Mouse (Mus musculus): ENCODE measurements around the gene Per1. TPM values are rescaled to one million over a fixed set of nuclear protein-coding genes. Genes with fewer than 3 reads are reported as not detected.
A peak's percentile ranks its signal among the peaks of the same experiment; 100 is the strongest.

The Per1 gene
- polyA plus RNA-seq, 1 experiment from 2014 or later = 10.0 TPM

DNA sequence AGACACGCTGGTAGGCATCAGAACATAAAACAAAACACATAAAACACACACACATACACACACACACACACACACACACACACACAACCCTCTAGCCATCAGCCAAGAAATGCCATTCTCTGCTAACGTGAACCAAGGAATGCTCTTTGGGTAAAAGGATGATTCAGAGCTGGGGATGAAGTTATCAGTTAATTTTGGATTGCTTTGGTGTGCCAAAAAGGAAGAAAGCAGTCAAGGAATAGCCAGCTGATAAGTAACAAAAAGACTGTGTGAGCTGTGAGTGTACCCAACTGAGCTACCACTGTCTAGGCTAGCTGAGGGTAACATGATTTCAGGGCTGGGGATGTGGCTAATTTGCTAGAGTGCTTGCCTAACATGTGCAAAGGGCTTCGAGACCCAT is 19.0 kb downstream of the Per1 start:
- H3K27ac ChIP-seq (replicated peaks) = no peak overlapping the region
- no peak overlapping the region for H3K4me3 ChIP-seq
- no peak overlapping the region for H3K9ac ChIP-seq
- 88% methylated on average over 3 of the region's 3 CpGs for WGBS
- H3K9me3 ChIP-seq = no peaks in the 10 kb centered on the region
- H3K36me3 ChIP-seq = peaks cover 7% of the 10 kb centered on the region
- peaks cover 10% of the 10 kb centered on the region for H3K27me3 ChIP-seq
- no peak overlapping the region for H3K4me2 ChIP-seq
- no peak for ATAC-seq (ENCODE audit: low FRiP score, low read depth)
- H3K4me1 ChIP-seq (replicated peaks) = peaks cover 31% of the 10 kb centered on the region

- peaks cover 37% of the 10 kb centered on the region for H3K4me1 ChIP-seq (replicated peaks)
- peaks cover under 1% of the 10 kb centered on the region for H3K36me3 ChIP-seq
- no peak overlapping the region for H3K4me3 ChIP-seq
- no peaks in the 10 kb centered on the region for H3K9me3 ChIP-seq
- H3K27ac ChIP-seq (replicated peaks) = no peak overlapping the region
- no peak overlapping the region for H3K9ac ChIP-seq
- no peak overlapping the region for H3K4me2 ChIP-seq
- no peak for ATAC-seq (ENCODE audit: low FRiP score, low read depth)
- peaks cover 10% of the 10 kb centered on the region for H3K27me3 ChIP-seq
- WGBS = 84% methylated on average over 3 of the region's 3 CpGs
Observed at GRCm38 (mm10) chr11:69114621-69115020, 19.6 kb downstream of the Per1 start.

DNA sequence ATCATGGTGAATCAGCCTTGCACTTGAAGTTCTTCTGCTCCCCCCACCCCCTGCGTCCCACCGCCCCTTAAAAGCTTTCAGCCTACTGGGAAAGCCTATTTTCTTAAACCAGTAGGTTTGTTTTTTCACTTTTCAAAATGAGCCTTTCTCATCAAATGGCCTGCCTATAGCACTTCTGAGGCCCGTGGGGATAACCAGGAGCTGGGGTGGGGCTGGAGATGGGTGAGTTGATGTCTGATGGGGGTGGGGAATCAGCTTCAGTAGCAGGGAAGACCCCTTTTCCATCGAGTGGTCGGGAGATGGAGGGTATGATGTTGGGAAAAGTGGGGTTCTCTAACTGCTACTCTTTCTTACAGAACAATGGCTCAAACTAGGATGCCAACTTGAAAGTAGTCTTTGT is 21.8 kb downstream of the Per1 start:
- H3K4me2 ChIP-seq = peak overlapping the region; percentile 98
- H3K27ac ChIP-seq (replicated peaks) = no peak overlapping the region
- peak overlapping the region; percentile 86 for H3K4me3 ChIP-seq
- ATAC-seq (ENCODE audit: low FRiP score, low read depth) = no peak
- no peaks in the 10 kb centered on the region for H3K36me3 ChIP-seq
- H3K9ac ChIP-seq = no peak overlapping the region
- H3K9me3 ChIP-seq = no peaks in the 10 kb centered on the region
- WGBS = 57% methylated on average over 5 of the region's 5 CpGs
- peaks cover 16% of the 10 kb centered on the region for H3K27me3 ChIP-seq
- peaks cover 54% of the 10 kb centered on the region for H3K4me1 ChIP-seq (replicated peaks)

- Histone ChIP-seq H3K27me3 (peaks cover 16% of the 10 kb centered on the region), H3K4me1 (replicated peaks) (peaks cover 51% of the 10 kb centered on the region), H3K9me3 (no peaks in the 10 kb centered on the region), H3K27ac (replicated peaks) (peak overlapping the region; percentile 75), H3K9ac (peak overlapping the region; percentile 78), H3K36me3 (no peaks in the 10 kb centered on the region), H3K4me2 (peak overlapping the region; percentile 98), H3K4me3 (peak overlapping the region; percentile 86)
- under 1% methylated on average over 45 of the region's 45 CpGs for WGBS
- no peak for ATAC-seq (ENCODE audit: low FRiP score, low read depth)
Observed at GRCm38 (mm10) chr11:69117737-69118695, 23.0 kb downstream of the Per1 start.

DNA sequence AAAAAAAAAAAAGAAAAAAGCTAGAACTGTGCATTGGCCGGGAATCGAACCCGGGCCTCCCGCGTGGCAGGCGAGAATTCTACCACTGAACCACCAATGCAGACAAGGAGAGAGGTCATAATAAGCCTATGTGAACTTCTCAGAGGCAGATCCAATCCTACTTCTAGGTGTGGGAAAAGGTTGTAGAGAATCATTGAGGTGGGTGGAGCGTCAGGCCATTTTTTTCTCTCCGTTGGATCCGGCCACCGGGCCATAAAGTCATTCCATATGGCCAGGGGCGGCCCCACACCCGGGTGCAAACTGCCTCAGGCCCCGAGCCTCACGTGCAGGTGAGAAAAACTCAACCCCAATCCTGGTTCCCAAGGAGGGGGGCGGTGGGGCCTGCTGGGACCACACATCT is 23.7 kb downstream of the Per1 start:
- H3K27me3 ChIP-seq = peaks cover 16% of the 10 kb centered on the region

GRCm38 (mm10) chr11:69119446-69120155 is 24.6 kb downstream of the Per1 start:
- Histone ChIP-seq H3K4me2 (peak overlapping the region; percentile 98), H3K4me3 (peak overlapping the region; percentile 89), H3K9me3 (no peaks in the 10 kb centered on the region), H3K27me3 (peaks cover 16% of the 10 kb centered on the region), H3K27ac (replicated peaks) (no peak overlapping the region), H3K36me3 (no peaks in the 10 kb centered on the region), H3K4me1 (replicated peaks) (peaks cover 51% of the 10 kb centered on the region), H3K9ac (no peak overlapping the region)
- no peak for ATAC-seq (ENCODE audit: low FRiP score, low read depth)
- 34% methylated on average over 14 of the region's 14 CpGs for WGBS

More for the DNA sequence above, 23.7 kb downstream of the Per1 start:
- H3K27ac ChIP-seq (replicated peaks) = no peak overlapping the region
- peak overlapping the region; percentile 21; the same call in 1 of the 2 replicates for H3K9ac ChIP-seq
- H3K4me3 ChIP-seq = peak overlapping the region; percentile 86
- no peaks in the 10 kb centered on the region for H3K9me3 ChIP-seq
- under 1% methylated on average over 15 of the region's 15 CpGs for WGBS
- ATAC-seq (ENCODE audit: low FRiP score, low read depth) = 0 out of 2 replicates have a peak, but pooled peaks have one; percentile 2
- no peaks in the 10 kb centered on the region for H3K36me3 ChIP-seq
- H3K4me2 ChIP-seq = peak overlapping the region; percentile 98
- H3K4me1 ChIP-seq (replicated peaks) = peaks cover 51% of the 10 kb centered on the region

GRCm38 (mm10) chr11:69120221-69121000 is 25.4 kb downstream of the Per1 start, which contains the start of gene Hes7:
Gene Hes7 (plus strand): TSS chr11:69120404.
- Histone ChIP-seq H3K4me2 (peak within 1 kb of the TSS; percentile 98), H3K36me3 (no peaks in the 10 kb centered on the region), H3K9me3 (no peaks in the 10 kb centered on the region), H3K27ac (replicated peaks) (no peak within 1 kb of the TSS), H3K9ac (peak within 1 kb of the TSS; percentile 70), H3K4me1 (replicated peaks) (peaks cover 51% of the 10 kb centered on the region), H3K27me3 (peaks cover 12% of the 10 kb centered on the region), H3K4me3 (peak within 1 kb of the TSS; percentile 89)
- no peak for ATAC-seq (ENCODE audit: low FRiP score, low read depth)
- WGBS = 2% methylated on average over 27 of the region's 27 CpGs

- Histone ChIP-seq H3K9ac (peak overlapping the region; percentile 70), H3K9me3 (no peaks in the 10 kb centered on the region), H3K4me1 (replicated peaks) (peaks cover 59% of the 10 kb centered on the region), H3K36me3 (no peaks in the 10 kb centered on the region), H3K27me3 (peaks cover 7% of the 10 kb centered on the region; the same call in 1 of the 2 replicates), H3K4me3 (peak overlapping the region; percentile 89), H3K27ac (replicated peaks) (no peak overlapping the region; the same call in 1 of the 2 replicates), H3K4me2 (peak overlapping the region; percentile 98)
- ATAC-seq (ENCODE audit: low FRiP score, low read depth) = no peak
- 2% methylated on average over 33 of the region's 33 CpGs for WGBS
Observed at GRCm38 (mm10) chr11:69121001-69121740, 26.2 kb downstream of the Per1 start.

GRCm38 (mm10) chr11:69121741-69122335 is 26.8 kb downstream of the Per1 start:
- Histone ChIP-seq H3K27ac (replicated peaks) (peak overlapping the region; percentile 79), H3K27me3 (peaks cover 7% of the 10 kb centered on the region; the same call in 1 of the 2 replicates), H3K36me3 (no peaks in the 10 kb centered on the region), H3K9me3 (no peaks in the 10 kb centered on the region), H3K4me1 (replicated peaks) (peaks cover 61% of the 10 kb centered on the region), H3K4me3 (peak overlapping the region; percentile 89), H3K9ac (peak overlapping the region; percentile 70), H3K4me2 (peak overlapping the region; percentile 98)
- under 1% methylated on average over 31 of the region's 32 CpGs for WGBS
- no peak for ATAC-seq (ENCODE audit: low FRiP score, low read depth)

DNA sequence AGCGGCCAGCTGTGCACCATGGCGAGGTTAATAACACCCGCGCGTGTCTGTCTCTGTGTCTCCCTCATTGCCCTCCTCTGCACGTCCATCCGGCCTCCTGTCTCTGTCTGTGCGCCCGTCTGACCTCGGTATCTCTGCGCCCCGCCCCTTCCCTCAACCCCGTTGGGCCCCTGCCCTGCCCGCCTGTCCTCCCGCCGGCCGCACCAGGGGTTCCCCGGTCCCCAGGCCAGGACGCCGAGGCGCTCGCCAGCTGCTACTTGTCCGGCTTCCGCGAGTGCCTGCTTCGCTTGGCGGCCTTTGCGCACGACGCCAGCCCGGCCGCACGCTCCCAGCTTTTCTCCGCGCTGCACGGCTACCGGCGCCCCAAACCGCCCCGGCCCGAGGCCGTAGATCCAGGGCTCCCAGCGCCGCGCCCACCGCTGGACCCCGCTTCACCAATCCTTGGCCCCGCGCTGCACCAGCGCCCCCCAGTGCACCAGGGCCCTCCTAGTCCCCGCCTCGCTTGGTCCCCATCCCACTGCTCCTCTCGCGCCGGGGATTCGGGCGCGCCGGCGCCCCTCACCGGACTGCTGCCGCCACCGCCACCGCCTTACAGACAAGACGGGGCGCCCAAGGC is 27.4 kb downstream of the Per1 start, which contains the start of gene 9130213A22Rik:
Gene 9130213A22Rik, minus strand, starts transcription at position 254 of the 616 bp plus-strand sequence.
- Histone ChIP-seq H3K27ac (replicated peaks) (peak within 1 kb of the TSS; percentile 79), H3K9me3 (no peaks in the 10 kb centered on the region), H3K9ac (peak within 1 kb of the TSS; percentile 70), H3K36me3 (no peaks in the 10 kb centered on the region), H3K4me3 (peak within 1 kb of the TSS; percentile 89), H3K4me1 (replicated peaks) (peaks cover 55% of the 10 kb centered on the region), H3K4me2 (peak within 1 kb of the TSS; percentile 98), H3K27me3 (peaks cover 7% of the 10 kb centered on the region; the same call in 1 of the 2 replicates)
- peak; percentile 59 for ATAC-seq (ENCODE audit: low FRiP score, low read depth)
- under 1% methylated on average over 66 of the region's 66 CpGs for whole genome bisulfite sequencing
